Mouse (Mus musculus) embryonic facial prominence, embryonic 14.5 days (tissue): Measurements from ENCODE around the gene Rhot1. TPM values are rescaled to one million over a fixed set of nuclear protein-coding genes. Genes with fewer than 3 reads are reported as not detected.
A peak's percentile ranks its signal among the peaks of the same experiment; 100 is the strongest.
"Not testable (repeated sequence)": the region's sequence is repeated elsewhere in the genome, so short reads cannot be mapped to it uniquely, and the experiment has no call there.

ENCODE experiments used
- ATAC-seq: fragments of 200-750 bp; cut with Nextera tagmentation; 2 replicates; pipeline ENCODE4 v1.8.0; 2017; ENCODE audit warnings: low read depth, moderate number of reproducible peaks, moderate TSS enrichment
- DNase-seq: peaks from one replicate; pipeline ENCODE4 v3.0.0-alpha.2; 2015; ENCODE audit warnings: low spot score
- H3K27ac ChIP-seq: fragments of 300-500 bp; sonication (generic); replicated peaks from 2 replicates; pipeline ENCODE4 v1.5.1; 2014; ENCODE audit warnings: low read depth, mild to moderate bottlenecking, low read length, moderate library complexity
- H3K27me3 ChIP-seq: fragments of 300-500 bp; sonication (generic); replicated peaks from 2 replicates; pipeline ENCODE4 v1.6.1; 2014; ENCODE audit warnings: low read length; ENCODE audit not compliant: control insufficient read depth, insufficient read depth
- H3K36me3 ChIP-seq: fragments of 300-500 bp; sonication (generic); 2 replicates; pipeline ENCODE4 v1.6.1; 2014; ENCODE audit warnings: low read length, mixed read lengths; ENCODE audit not compliant: control insufficient read depth, insufficient read depth
- H3K4me1 ChIP-seq: fragments of 300-500 bp; sonication (generic); 2 replicates; pipeline ENCODE4 v1.6.1; 2014; ENCODE audit warnings: antibody characterized with exemption, low read length; ENCODE audit not compliant: control insufficient read depth, insufficient read depth
- H3K4me2 ChIP-seq: fragments of 300-500 bp; sonication (generic); 2 replicates; pipeline ENCODE4 v1.6.1; 2014; ENCODE audit warnings: low read depth, mild to moderate bottlenecking, low read length, moderate library complexity, mixed read lengths
- H3K4me3 ChIP-seq: fragments of 300-500 bp; sonication (generic); 2 replicates; pipeline ENCODE4 v1.5.1; 2014; ENCODE audit warnings: low read depth, mild to moderate bottlenecking, low read length
- H3K9ac ChIP-seq: fragments of 300-500 bp; sonication (generic); 2 replicates; pipeline ENCODE4 v1.6.1; 2014; ENCODE audit warnings: low read depth, mild to moderate bottlenecking, low read length, moderate library complexity, mixed read lengths
- H3K9me3 ChIP-seq: fragments of 300-500 bp; sonication (generic); 2 replicates; pipeline ENCODE4 v1.6.1; 2016; ENCODE audit warnings: low read length; ENCODE audit not compliant: control insufficient read depth
- WGBS: fragments of 180-500 bp; shearing (Covaris S2); extraction: QIAGEN DNeasy Blood & Tissue Kit; methylation state at CpG from one replicate; pipeline ENCODE4 v1.1.7; 2014; 5-methylcytosine and 5-hydroxymethylcytosine counted together
- polyA plus RNA-seq: library from polyadenylated mRNA; unstranded; fragments of >200 nt; fragmentation: Nextera tagmentation; extraction: Ambion mirVana; gene quantifications from 2 replicates; pipeline ENCODE4 v1.2.1, GENCODE M21; 2014

The Rhot1 gene
- polyA plus RNA-seq, 1 experiment from 2014 or later: 58.8 TPM

DNA sequence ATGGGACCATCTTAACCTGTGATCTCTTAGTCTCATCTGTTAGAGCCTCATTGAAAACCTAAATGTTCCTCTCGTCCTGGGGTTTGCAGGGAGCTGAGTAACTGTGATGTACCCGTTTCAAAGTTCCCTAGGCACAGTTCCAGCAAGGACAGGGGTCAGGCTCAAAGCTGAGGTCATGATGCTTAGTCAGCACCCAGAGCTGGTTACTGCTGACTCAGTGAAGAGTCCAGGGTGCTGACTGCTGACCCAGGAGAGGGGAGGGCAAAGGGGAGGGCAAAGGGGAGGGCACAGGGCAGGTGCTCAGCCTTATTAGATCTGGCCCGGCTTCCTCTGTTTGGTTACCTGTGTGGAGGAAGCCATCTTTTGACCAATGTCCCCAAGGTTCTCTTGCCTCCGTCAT lies 36.9 kb upstream of the Rhot1 start:
- no peak for ATAC-seq
- 68% methylated on average over 4 of the region's 4 CpGs for WGBS
- Histone ChIP-seq H3K9me3 (no peaks in the 10 kb centered on the region), H3K27me3 (no peaks in the 10 kb centered on the region), H3K27ac (no peak overlapping the region), H3K4me1 (no peaks in the 10 kb centered on the region), H3K4me3 (no peak overlapping the region), H3K9ac (no peak overlapping the region), H3K4me2 (no peak overlapping the region), H3K36me3 (no peaks in the 10 kb centered on the region)
- no peak for DNase-seq

DNA sequence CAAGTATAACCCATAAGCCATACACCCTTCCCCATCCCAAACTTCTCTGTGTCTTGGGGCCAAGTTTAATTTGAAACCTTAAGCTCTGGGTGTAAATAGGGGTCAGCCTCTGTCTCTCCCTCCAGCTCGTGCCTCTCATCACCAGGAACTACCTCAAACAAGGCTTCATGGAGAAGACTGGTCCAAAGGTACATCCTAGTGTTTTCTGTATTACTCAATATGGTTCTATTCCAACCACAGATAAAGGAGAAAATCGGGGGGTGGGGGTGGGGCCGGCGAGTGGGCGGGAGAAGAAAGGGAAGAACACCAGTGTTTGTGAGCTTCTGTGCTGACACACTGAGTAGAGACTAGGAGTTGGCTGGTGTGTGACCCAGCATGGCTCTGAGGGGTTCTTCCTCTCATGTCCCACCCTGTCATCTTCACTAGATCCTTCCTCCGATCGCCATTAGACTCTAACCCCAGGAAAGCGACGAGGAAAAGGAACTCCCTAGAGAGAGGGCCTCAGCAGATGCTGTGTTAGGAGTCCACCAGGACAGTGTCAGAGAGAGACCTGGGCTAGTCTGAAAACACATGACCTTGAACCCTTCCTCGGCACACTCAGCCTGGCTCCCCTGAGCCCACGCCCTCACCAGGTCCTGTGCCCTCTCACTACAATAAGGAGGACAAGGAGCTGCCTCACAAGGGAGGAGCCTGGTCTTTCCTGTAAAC lies 34.7 kb upstream of the Rhot1 start:
- H3K9ac ChIP-seq: no peak overlapping the region

DNA sequence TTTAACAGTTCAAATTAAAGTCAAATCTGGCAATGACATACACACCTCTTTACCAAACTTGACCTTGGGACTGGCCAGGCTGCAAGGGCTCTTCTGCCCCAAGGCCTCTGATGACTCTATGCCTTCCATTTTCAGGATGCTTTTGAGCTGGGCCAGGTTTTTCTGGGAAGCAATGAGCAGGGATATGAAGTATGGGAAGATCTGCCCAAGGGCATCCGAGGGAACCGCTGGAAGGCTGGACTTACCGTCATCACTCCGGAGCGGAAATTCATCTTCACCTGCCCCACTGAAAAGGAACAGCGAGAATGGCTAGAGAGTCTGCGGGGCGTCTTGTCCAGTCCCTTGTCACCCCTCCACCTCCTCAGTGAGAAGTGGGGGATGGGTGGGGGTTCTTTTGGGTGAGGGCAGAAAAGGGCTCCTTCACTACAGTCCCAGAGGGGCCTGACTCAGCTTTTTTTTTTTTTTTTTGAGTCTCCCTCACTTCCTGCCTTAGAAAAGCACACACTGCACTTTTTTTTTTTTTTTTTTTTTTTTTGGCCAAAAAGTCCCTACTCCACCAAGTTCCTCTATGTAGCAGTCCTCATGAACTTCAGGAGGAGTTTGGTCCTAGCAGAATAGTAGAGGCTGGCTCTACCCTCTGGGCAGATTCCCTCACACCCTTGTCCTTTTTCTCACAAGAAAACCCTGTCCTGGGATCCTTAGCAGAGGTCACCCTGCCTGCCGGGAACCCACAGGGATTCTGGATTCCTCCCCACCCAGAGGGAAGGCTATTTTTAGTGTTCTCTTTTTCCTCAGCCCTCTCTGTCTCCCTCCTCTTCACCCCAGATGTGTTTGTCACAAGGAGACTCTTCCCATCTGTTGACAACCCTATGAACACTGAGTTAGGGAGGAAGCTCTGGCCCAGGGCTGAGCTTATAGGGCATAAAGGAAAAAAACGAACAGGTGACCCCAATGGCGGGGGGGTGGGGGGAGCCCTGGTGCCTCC lies 31.6 kb upstream of the Rhot1 start:
- ATAC-seq: no peak
- H3K9ac ChIP-seq: no peak overlapping the region
- no peaks in the 10 kb centered on the region for H3K36me3 ChIP-seq
- no peak overlapping the region for H3K4me2 ChIP-seq
- 67% methylated on average over 11 of the region's 11 CpGs for WGBS
- no peak overlapping the region for H3K27ac ChIP-seq
- H3K4me3 ChIP-seq: no peak overlapping the region
- DNase-seq: no peak
- H3K4me1 ChIP-seq: no peaks in the 10 kb centered on the region
- no peaks in the 10 kb centered on the region for H3K27me3 ChIP-seq
- H3K9me3 ChIP-seq: no peaks in the 10 kb centered on the region

More for the DNA sequence above, 34.7 kb upstream of the Rhot1 start:
- ATAC-seq (no peak), DNase-seq (no peak)
- whole genome bisulfite sequencing: 76% methylated on average over 11 of the region's 11 CpGs
- Histone ChIP-seq H3K27me3 (no peaks in the 10 kb centered on the region), H3K4me1 (no peaks in the 10 kb centered on the region), H3K9me3 (no peaks in the 10 kb centered on the region), H3K4me2 (no peak overlapping the region), H3K27ac (no peak overlapping the region), H3K36me3 (no peaks in the 10 kb centered on the region), H3K4me3 (no peak overlapping the region)

DNA sequence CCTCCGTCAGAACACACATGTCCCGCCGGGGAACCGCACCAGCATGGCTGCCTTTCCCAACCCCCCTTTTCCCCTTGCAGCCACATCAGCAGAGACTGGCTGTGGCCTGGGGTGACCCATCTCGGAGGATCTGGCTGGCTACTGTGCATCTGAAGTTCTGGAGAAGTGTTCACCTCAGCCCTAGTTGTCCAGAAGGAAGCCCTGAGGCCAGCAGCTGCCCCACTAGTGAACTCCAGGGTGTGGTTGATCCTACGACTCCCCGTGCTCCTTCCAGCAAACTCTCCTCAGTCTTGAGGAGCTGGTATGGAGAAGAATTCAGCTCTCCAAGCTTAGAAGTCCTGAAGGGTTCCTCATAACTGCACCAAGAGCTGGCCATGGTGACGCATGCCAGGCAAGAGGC lies 30.5 kb upstream of the Rhot1 start:
- H3K36me3 ChIP-seq: no peaks in the 10 kb centered on the region
- H3K4me1 ChIP-seq: no peaks in the 10 kb centered on the region
- no peak overlapping the region for H3K27ac ChIP-seq
- ATAC-seq: no peak
- WGBS: 75% methylated on average over 8 of the region's 8 CpGs
- no peaks in the 10 kb centered on the region for H3K27me3 ChIP-seq
- H3K4me3 ChIP-seq: no peak overlapping the region
- no peak overlapping the region for H3K9ac ChIP-seq
- H3K4me2 ChIP-seq: no peak overlapping the region
- no peak for DNase-seq
- H3K9me3 ChIP-seq: no peaks in the 10 kb centered on the region

DNA sequence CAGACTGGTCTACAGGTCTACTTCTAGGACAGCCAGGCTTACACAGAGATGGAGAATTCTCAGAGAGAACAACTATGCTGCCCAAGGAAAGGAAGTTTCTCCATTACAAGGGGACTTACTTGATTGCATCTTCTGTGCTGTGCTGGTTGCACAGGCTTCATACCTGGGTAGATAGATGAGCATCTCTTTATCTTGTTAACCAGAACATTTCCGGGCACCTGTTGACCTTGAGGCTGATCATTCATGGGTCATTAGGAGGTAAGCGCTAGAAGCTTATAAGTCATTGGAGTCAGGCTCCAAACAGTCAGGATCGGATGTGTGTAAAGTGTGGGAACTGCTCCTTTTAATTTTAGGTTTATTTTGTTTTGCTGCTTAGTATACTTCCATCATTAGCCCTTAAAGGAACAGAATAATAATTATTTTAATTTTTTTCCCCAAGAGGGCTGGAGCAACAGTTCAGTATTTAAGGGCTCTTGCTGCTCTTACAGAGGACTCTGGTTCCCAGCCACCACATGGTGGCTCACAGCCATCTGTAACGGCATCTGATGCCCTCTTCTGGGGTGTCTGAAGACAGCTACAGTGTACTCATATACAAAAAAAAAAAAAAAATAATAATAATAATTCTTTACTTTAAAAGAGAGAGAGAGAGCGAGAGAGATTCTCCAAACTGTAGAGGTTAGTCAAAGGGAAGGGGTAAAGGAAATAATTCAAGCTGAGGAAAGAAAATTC lies 27.6 kb upstream of the Rhot1 start:
- Histone ChIP-seq H3K27ac (no peak overlapping the region), H3K4me3 (no peak overlapping the region), H3K4me2 (no peak overlapping the region), H3K27me3 (no peaks in the 10 kb centered on the region), H3K9me3 (no peaks in the 10 kb centered on the region), H3K9ac (no peak overlapping the region), H3K36me3 (no peaks in the 10 kb centered on the region), H3K4me1 (no peaks in the 10 kb centered on the region)
- DNase-seq (no peak), ATAC-seq (no peak)
- WGBS: 71% methylated on average over 5 of the region's 5 CpGs

DNA sequence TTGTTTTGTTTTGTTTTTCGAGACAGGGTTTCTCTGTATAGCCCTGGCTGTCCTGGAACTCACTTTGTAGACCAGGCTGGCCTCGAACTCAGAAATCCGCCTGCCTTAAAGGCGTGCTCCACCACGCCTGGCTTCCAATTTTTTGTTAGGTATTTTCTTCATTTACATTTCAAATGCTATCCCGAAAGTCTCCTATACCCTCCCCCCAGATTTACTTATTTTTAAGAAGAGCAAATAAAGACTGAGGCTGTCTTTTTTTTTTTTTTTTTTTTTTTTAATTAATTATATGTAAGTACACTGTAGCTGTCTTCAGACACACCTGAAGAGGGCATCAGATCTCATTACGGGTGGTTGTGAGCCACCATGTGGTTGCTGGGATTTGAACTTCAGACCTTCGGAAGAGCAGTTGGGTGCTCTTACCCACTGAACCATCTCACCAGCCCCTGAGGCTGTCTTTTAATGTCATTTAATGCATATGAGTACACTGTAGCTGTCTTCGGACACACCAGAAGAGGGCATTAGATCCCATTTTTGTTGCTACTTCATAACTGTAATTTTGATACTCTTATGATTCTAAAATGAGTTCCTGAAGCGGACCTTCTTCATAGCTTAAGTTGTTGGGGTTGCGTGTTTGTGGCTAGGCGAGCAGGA lies 25.6 kb upstream of the Rhot1 start:
- ATAC-seq: peak; percentile 80
- not testable (repeated sequence) for H3K9me3 ChIP-seq, DNase-seq, H3K4me1 ChIP-seq, H3K36me3 ChIP-seq, H3K27me3 ChIP-seq
- 45% methylated on average over 12 of the region's 12 CpGs for WGBS
- Histone ChIP-seq H3K4me2 (peak overlapping the region; percentile 72), H3K9ac (peak overlapping the region; percentile 83), H3K4me3 (peak overlapping the region; percentile 69), H3K27ac (peak overlapping the region; percentile 88; the same call in 1 of the 2 replicates)

DNA sequence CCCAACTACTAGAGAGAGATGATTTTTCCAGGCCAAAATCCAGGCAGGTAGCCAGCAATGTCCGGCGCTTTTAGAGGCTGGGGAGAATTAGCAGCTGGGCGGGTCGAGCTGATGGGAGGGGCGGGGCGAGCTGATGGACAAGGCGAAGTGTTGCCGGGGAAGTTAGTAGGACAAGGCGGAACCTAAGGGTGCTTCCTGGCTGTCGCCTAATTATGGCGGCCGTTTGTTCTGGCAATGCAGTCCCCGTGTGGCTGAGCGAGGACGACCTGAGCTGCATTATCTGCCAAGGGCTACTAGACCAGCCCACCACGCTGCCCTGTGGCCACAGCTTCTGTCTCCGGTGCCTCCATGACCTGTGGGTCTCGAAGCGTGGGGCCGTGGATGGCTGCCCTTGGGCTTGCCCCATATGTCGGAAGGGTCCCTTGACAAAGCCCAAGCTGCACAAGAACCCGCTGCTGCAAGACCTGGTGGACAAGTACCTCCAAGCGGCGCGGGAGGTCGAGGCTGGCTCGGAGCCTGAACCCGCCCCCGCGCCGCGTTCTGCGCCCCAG lies 25.0 kb upstream of the Rhot1 start, which contains the start of gene Rnf135:
Gene Rnf135 (plus strand): TSS at position 147 of the 551 bp plus-strand sequence.
- 2% methylated on average over 31 of the region's 33 CpGs for WGBS

More for the DNA sequence above, 25.0 kb upstream of the Rhot1 start, which contains the start of gene Rnf135:
- Histone ChIP-seq H3K4me3 (peak within 1 kb of the TSS; percentile 69), H3K36me3 (no peaks in the 10 kb centered on the region), H3K27me3 (no peaks in the 10 kb centered on the region), H3K4me1 (no peaks in the 10 kb centered on the region), H3K27ac (peak within 1 kb of the TSS; percentile 88), H3K9me3 (no peaks in the 10 kb centered on the region), H3K9ac (peak within 1 kb of the TSS; percentile 83), H3K4me2 (peak within 1 kb of the TSS; percentile 72)
- ATAC-seq: peak; percentile 97
- DNase-seq: peak; percentile 94
